Mouse (Mus musculus) skeletal muscle tissue, postnatal 0 days (tissue): Measurements from ENCODE around the gene Ngb. TPM values are rescaled to one million over a fixed set of nuclear protein-coding genes. Genes with fewer than 3 reads are reported as not detected.

ENCODE experiments used
- polyA plus RNA-seq: library from polyadenylated mRNA; unstranded; fragments of >200 nt; fragmentation: Nextera tagmentation; extraction: Ambion mirVana; gene quantifications from 2 replicates; pipeline ENCODE4 v1.2.1, GENCODE M21; 2015

Ngb gene
- polyA plus RNA-seq = 0.15 TPM in 1 of 2 replicates, not detected in the other

GRCm38 (mm10) chr12:87102165-87102631 is at the start of gene Ngb:
Gene Ngb (minus strand): TSS chr12:87102539.

DNA sequence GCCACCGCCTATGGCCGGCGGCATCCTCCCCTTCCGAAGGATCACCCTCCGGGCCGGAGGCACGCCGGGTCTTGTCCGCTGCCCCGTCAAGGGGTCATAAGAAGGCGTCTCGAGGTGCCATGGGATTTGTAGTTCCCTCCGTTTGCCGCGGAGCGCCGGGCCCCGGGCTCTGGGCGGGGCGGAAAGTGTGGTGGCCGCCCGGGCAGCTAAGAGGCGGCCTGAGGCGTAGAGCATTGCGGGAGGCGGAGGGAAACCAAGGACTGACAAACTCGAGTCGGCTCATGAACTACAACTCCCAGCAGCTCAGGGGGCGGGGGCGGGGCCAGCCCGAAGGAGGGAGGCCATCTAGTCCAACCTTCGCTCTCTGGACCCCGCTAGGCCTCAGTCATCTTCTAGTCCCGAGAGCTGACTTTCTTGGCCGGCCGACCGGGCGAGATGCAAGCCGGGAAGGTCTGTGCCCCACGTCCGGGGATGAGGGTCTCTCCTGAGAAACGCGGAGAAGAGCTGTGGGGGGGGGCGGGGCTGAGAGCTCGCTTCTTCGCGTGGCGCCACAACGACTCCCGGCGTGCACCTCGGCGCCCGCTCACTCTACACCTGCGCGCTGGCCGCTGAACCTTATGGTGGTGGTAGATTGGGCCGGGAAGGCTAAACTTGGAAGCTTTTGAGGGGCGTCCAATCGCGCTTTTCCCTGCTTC is 45.2 kb upstream of the Ngb start, which contains the start of gene Pomt2:
Gene Pomt2, minus strand, starts transcription at position 574 of the 695 bp plus-strand sequence.

DNA sequence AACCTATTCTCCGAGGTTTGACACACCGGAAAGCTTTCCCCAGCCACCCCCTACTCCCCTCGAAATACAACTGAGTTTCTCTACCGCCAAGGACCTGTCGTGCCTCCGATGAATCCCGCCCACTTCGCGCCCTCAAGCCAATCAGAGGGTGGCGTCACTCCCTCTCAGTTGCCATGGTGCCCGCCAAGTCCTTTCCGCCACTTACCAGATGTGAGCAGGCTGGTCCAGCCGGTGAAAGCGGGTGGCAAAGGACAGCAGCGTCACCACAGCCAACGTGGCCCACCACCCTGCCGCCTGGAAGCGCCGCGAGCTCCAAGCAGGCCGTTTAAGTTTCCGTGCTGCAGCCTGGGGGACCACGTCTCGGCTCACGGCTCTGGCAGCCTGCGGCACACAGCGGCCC is 44.6 kb upstream of the Ngb start, which contains the start of gene Gstz1:
Gene Gstz1, plus strand, starts transcription at position 200 of the 400 bp plus-strand sequence.

Other genes with a start within 250 kb of the Ngb start
- 22.2 and 25.9 TPM in 2 replicates for gene Irf2bpl, start 217.7 kb downstream of the Ngb start, polyA plus RNA-seq
- 13.4 and 14.8 TPM in 2 replicates for gene Cipc, start 155.5 kb downstream of the Ngb start, polyA plus RNA-seq
- gene Zdhhc22, start 112.1 kb downstream of the Ngb start, polyA plus RNA-seq = not detected in 2 replicates
- gene Tmem63c, start 81.2 kb downstream of the Ngb start, polyA plus RNA-seq = not detected in 2 replicates
- 41.7 and 92.4 TPM in 2 replicates for gene Gstz1, start 44.6 kb upstream of the Ngb start, polyA plus RNA-seq
- 7.5 and 7.8 TPM in 2 replicates for gene Pomt2, start 45.4 kb upstream of the Ngb start, polyA plus RNA-seq
- 0.37 and 0.66 TPM in 2 replicates for gene Samd15, start 97.2 kb upstream of the Ngb start, polyA plus RNA-seq
- gene Tmed8, start 97.9 kb upstream of the Ngb start, polyA plus RNA-seq = 0.65 and 0.88 TPM in 2 replicates
- not detected in 2 replicates for gene Noxred1, start 136.2 kb upstream of the Ngb start, polyA plus RNA-seq
- gene Vipas39, start 163.7 kb upstream of the Ngb start, polyA plus RNA-seq = 16.2 and 16.8 TPM in 2 replicates
- gene Ahsa1, start 163.9 kb upstream of the Ngb start, polyA plus RNA-seq = 109 and 114 TPM in 2 replicates
- gene Ism2, start 197.2 kb upstream of the Ngb start, polyA plus RNA-seq = 0.08 and 0.43 TPM in 2 replicates